Mouse (Mus musculus) mesoderm, embryonic 11.5 days (tissue): ENCODE data around the gene Capn11.

ENCODE experiments used
- DNase-seq: peaks from one replicate; pipeline ENCODE4 v3.0.0-alpha.2; 2012; ENCODE audit warnings: low read depth, low spot score

The Capn11 gene

GRCm38 (mm10) chr17:45582715-45583355 is 76.3 kb downstream of the Capn11 start:
- DNase-seq, result no peak

- no peak for DNase-seq
Measured at GRCm38 (mm10) chr17:45582188-45582587, 76.9 kb downstream of the Capn11 start.

- DNase-seq, result peak; percentile 79
Measured at GRCm38 (mm10) chr17:45581567-45581983, 77.5 kb downstream of the Capn11 start.

GRCm38 (mm10) chr17:45580958-45581477 is 78.1 kb downstream of the Capn11 start:
- DNase-seq, result no peak
